Mouse (Mus musculus) stomach, adult 2 months (tissue): ENCODE data around the gene Gm43738. TPM values are rescaled to one million over a fixed set of nuclear protein-coding genes. Genes with fewer than 3 reads are reported as not detected.

Source experiments
- polyA plus RNA-seq: library from polyadenylated mRNA; depleted of rRNA; stranded (reverse); fragments of >200 nt; gene quantifications from 2 replicates; pipeline ENCODE4 v1.2.3, GENCODE M21; 2012; rRNA removed

Gm43738 gene
- polyA plus RNA-seq = not detected in 2 replicates

DNA sequence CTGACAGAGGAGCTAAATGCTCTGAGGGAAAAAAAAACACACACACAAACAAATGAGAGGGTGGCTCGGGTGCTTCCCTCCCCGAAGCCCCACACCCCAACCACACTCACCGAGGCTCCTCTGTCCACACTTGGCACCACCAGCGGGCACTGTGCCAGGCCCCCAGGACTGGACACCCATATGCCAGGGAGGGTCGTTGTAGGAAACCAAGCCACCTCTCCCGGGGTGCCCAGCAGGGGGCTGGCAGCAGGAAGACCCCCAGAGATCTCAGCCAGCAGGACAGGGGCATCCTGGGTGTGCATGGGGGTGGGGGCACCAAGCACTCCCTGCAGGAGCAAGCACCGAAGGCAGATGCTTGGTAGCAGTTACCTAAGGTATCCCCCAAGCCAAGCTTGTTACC is at the start of gene Gm43738:
Gene Gm43738, minus strand, starts transcription at position 289 of the 400 bp plus-strand sequence.

DNA sequence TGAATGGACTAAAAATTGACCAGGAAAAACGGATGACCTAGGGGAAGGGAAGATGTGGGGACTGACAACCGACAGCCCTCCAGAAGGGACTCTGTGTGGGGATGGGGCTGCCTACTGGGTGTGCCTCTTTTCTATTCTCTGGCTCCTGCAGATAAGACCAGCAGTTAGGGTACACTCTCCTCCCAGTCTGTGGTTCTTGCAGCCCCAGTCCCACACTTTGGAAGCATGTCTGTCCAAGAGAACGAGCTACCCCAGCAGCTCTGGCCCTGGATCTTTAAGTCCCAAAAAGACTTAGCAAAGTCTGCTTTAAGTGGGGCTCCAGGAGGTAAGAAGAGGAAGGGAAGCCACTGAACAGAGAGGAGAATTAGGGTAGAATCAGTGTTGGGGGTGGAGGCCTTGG is 35.1 kb upstream of the Gm43738 start, which contains the start of gene Pklr:
Gene Pklr, plus strand, starts transcription at position 185 of the 400 bp plus-strand sequence.

DNA sequence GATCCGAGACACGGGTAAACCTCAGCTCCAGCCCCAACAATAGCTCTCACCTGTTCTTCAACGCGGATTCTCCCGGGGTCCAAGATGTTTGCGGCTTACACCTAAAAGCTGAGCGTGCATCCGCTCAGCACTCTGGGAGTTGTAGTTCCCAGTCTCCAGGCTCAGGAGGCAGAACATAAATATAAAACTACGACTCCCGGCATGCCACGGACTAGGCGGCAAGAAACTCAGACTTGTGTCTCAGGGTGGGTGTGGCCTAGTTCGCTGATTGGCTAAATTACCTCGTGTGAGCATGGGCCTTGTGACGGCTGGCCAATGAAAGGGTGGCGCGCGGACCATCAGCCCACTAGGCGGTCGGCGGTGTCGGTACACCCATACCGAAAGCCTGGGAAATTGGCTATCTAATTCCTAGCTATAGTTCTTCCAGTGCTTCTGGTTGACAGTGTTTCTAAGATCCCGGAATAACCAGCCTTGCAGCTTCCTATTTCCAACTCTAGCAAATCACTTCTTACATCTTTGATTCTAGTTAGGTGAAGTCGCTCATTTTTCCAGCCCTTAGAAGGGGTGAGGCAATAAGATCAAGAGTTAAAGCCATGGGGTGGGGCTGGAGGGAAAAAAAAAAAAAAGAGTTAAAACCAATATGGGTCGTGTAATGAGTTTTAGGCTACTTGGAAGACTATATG is 1.1 kb upstream of the Gm43738 start, which contains the start of gene Fdps:
Gene Fdps, minus strand, starts transcription at position 148 of the 683 bp plus-strand sequence.

DNA sequence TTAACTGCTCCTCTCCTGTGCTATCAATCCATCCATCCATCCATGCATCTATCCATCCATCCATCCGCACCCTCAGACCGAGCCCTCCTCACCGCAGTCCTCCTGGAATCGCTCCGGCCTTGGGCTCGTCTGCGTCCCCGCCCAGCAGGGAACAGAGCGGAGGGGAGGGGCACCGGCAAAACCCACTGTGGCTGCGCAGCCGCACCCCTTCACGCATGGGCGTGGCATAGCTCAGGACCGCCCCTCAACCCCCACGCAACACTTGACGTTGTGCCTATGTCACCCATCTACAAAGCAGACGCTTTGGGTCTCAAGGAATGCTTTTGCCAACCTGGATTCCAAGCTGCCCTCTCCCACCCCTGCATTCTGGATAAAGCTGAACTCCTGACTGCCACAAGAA is 7.7 kb downstream of the Gm43738 start, which contains the start of gene Rusc1:
Gene Rusc1, minus strand, starts transcription at position 137 of the 400 bp plus-strand sequence.

Other genes starting within 250 kb of the Gm43738 start
- gene Msto1, start 187.1 kb downstream of the Gm43738 start, polyA plus RNA-seq = 15.6 and 19.0 TPM in 2 replicates
- gene Ash1l, start 150.5 kb downstream of the Gm43738 start, polyA plus RNA-seq = 0.99 and 1.7 TPM in 2 replicates
- 8.3 and 12.4 TPM in 2 replicates for gene Dap3, start 149.9 kb downstream of the Gm43738 start, polyA plus RNA-seq
- 33.5 and 43.6 TPM in 2 replicates for gene Rusc1, start 7.8 kb downstream of the Gm43738 start, polyA plus RNA-seq
- gene Fdps, start 860 bp upstream of the Gm43738 start, polyA plus RNA-seq = 111 and 125 TPM in 2 replicates
- 52.9 and 76.0 TPM in 2 replicates for gene Pklr, start 35.0 kb upstream of the Gm43738 start, polyA plus RNA-seq
- gene Hcn3, start 59.1 kb upstream of the Gm43738 start, polyA plus RNA-seq = 0.65 and 1.1 TPM in 2 replicates
- 13.4 and 18.5 TPM in 2 replicates for gene Clk2, start 63.7 kb upstream of the Gm43738 start, polyA plus RNA-seq
- 74.0 and 74.9 TPM in 2 replicates for gene Scamp3, start 76.4 kb upstream of the Gm43738 start, polyA plus RNA-seq
- 20.3 and 21.6 TPM in 2 replicates for gene Fam189b, start 82.0 kb upstream of the Gm43738 start, polyA plus RNA-seq
- gene Gba, start 101.8 kb upstream of the Gm43738 start, polyA plus RNA-seq = 45.8 and 47.7 TPM in 2 replicates
- 27.5 and 28.7 TPM in 2 replicates for gene Thbs3, start 114.1 kb upstream of the Gm43738 start, polyA plus RNA-seq
- gene Mtx1, start 126.0 kb upstream of the Gm43738 start, polyA plus RNA-seq = 108 and 129 TPM in 2 replicates
- gene Muc1, start 128.0 kb upstream of the Gm43738 start, polyA plus RNA-seq = 698 and 860 TPM in 2 replicates
- 227 and 292 TPM in 2 replicates for gene Krtcap2, start 144.9 kb upstream of the Gm43738 start, polyA plus RNA-seq
- 12.7 and 15.7 TPM in 2 replicates for gene Trim46, start 145.2 kb upstream of the Gm43738 start, polyA plus RNA-seq
- 275 and 451 TPM in 2 replicates for gene Dpm3, start 158.3 kb upstream of the Gm43738 start, polyA plus RNA-seq
- gene Slc50a1, start 169.5 kb upstream of the Gm43738 start, polyA plus RNA-seq = 140 and 155 TPM in 2 replicates
- gene Efna1, start 180.0 kb upstream of the Gm43738 start, polyA plus RNA-seq = 25.4 and 26.7 TPM in 2 replicates
- 22.2 and 41.9 TPM in 2 replicates for gene Efna3, start 221.9 kb upstream of the Gm43738 start, polyA plus RNA-seq
- gene Efna4, start 236.9 kb upstream of the Gm43738 start, polyA plus RNA-seq = 5.6 and 17.9 TPM in 2 replicates
- 105 and 117 TPM in 2 replicates for gene Adam15, start 248.9 kb upstream of the Gm43738 start, polyA plus RNA-seq